Mouse (Mus musculus) olfactory bulb, adult 2 months (tissue): ENCODE data around the gene Mroh8. TPM values are rescaled to one million over a fixed set of nuclear protein-coding genes. Genes with fewer than 3 reads are reported as not detected.
"Not testable (repeated sequence)": the region's sequence is repeated elsewhere in the genome, so short reads cannot be mapped to it uniquely, and the experiment has no call there.

Source experiments
- H3K27ac ChIP-seq: fragments of 200-500 bp; 2 replicates; pipeline ENCODE4 v1.5.1; 2012; ENCODE audit warnings: low read depth, low read length; ENCODE audit not compliant: insufficient read depth
- H3K4me1 ChIP-seq: fragments of 200-500 bp; 2 replicates; pipeline ENCODE4 v1.6.1; 2012; ENCODE audit warnings: low read length; ENCODE audit not compliant: control insufficient read depth, insufficient read depth
- H3K4me3 ChIP-seq: fragments of 200-500 bp; 2 replicates; pipeline ENCODE4 v1.5.1; 2012; ENCODE audit warnings: mild to moderate bottlenecking, low read depth, low read length, moderate library complexity; ENCODE audit not compliant: insufficient read depth
- CTCF ChIP-seq: fragments of 200-500 bp; IDR thresholded peaks from 2 replicates; pipeline ENCODE4 v1.5.1; 2012; ENCODE audit warnings: low read depth, mild to moderate bottlenecking, low read length, moderate library complexity; ENCODE audit not compliant: insufficient read depth
- POLR2A ChIP-seq: fragments of 200-500 bp; IDR thresholded peaks from 2 replicates; pipeline ENCODE4 v1.6.1; 2012; ENCODE audit warnings: mild to moderate bottlenecking, low read depth, low read length, moderate library complexity; ENCODE audit not compliant: insufficient read depth
- WGBS: fragments of 180-500 bp; shearing (Covaris S2); methylation state at CpG from one replicate; pipeline ENCODE4 v1.1.7; 2018; 5-methylcytosine and 5-hydroxymethylcytosine counted together
- polyA plus RNA-seq: library from polyadenylated mRNA; stranded (reverse); fragments of >200 nt; gene quantifications from 2 replicates; pipeline ENCODE4 v1.2.4, GENCODE M21; 2012; ENCODE audit warnings: low replicate concordance; ENCODE audit not compliant: missing spikeins, insufficient read depth, insufficient read length

The Mroh8 gene
- polyA plus RNA-seq, 1 experiment = not detected

- Histone ChIP-seq H3K4me3 (no peak overlapping the region), H3K4me1 (no peaks in the 10 kb centered on the region), H3K27ac (no peak overlapping the region)
- 90% methylated on average over 13 of the region's 13 CpGs for WGBS
- TF ChIP-seq CTCF (no peak), POLR2A (no peak)
Observed at GRCm38 (mm10) chr2:157185022-157185660, 94.2 kb downstream of the Mroh8 start.

DNA sequence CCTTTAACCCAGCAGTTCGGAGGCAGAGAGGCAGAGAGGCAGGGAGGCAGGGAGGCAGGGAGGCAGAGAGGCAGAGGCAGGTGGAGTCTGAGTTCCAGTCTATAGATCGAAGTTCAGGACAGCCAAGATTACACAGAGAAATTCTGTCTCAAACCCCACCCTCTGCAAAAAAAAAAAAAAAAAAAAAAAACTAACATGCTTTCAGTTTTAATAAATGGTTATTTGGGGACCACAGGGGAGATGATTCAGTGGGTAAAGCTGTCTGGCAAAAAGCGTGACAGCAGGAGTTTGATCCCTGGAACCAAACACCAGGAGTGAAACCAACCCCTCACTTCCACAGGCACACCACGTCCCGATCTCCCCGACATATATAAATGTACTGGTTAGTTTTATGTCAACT is 101.2 kb downstream of the Mroh8 start:
- WGBS = 81% methylated on average over 6 of the region's 6 CpGs
- Histone ChIP-seq H3K4me3 (no peak overlapping the region), H3K4me1 (no peaks in the 10 kb centered on the region), H3K27ac (no peak overlapping the region)
- TF ChIP-seq POLR2A (no peak), CTCF (no peak)

DNA sequence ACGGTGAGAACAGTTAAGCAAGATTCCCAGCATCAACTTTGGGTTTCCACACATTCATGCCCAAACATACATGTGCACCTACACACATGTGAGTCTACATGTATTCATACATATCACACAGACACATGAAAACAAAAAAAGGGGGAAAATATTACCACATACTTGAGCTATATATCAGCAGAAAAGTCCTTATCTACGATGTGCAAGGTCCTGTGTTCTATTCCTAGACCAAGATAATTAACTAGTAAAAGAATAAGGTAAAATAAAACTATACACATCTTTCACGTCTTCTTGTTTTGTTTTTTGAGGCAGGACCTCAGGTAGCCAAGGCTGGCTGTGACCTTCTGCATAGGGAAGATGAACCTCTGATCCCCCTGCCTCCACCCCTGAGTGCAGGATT is 103.1 kb downstream of the Mroh8 start:
- WGBS = 95% methylated on average over 3 of the region's 3 CpGs
- TF ChIP-seq CTCF = no peak
- no peak for TF ChIP-seq POLR2A

DNA sequence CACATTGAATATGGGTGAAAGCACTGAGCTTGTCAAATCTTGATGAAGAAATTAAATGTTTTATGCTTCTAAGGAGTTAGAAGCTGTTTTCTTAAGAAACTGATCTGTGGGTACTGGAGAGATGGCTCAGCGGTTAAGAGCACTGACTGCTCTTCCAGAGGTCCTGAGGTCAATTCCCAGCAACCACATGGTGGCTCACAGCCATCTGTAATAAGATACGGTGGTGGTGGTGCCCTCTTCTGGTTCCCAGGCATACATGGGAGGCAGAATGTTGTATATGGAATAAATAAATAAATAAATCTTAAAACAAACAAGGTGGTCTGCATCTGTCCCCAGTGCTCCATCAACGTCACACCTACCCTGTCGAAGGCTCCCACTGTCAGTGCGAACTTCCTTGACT is 104.9 kb downstream of the Mroh8 start:
- H3K27ac ChIP-seq = no peak overlapping the region
- TF ChIP-seq CTCF (no peak), POLR2A (no peak)
- 88% methylated on average over 5 of the region's 5 CpGs for WGBS
- H3K4me1 ChIP-seq = peaks cover 2% of the 10 kb centered on the region
- H3K4me3 ChIP-seq = no peak overlapping the region

More for the DNA sequence above, 103.1 kb downstream of the Mroh8 start:
- Histone ChIP-seq H3K27ac (no peak overlapping the region), H3K4me3 (no peak overlapping the region), H3K4me1 (no peaks in the 10 kb centered on the region)

- Histone ChIP-seq H3K4me1 (peaks cover 2% of the 10 kb centered on the region), H3K4me3 (no peak overlapping the region), H3K27ac (no peak overlapping the region)
- TF ChIP-seq CTCF = no peak
- no peak for TF ChIP-seq POLR2A
- WGBS = 98% methylated on average over 6 of the region's 6 CpGs
Observed at GRCm38 (mm10) chr2:157173555-157173954, 105.8 kb downstream of the Mroh8 start.

- no peak overlapping the region for H3K4me3 ChIP-seq
- peaks cover 2% of the 10 kb centered on the region for H3K4me1 ChIP-seq
- WGBS = 98% methylated on average over 6 of the region's 6 CpGs
- no peak overlapping the region for H3K27ac ChIP-seq
- TF ChIP-seq CTCF (no peak), POLR2A (no peak)
Observed at GRCm38 (mm10) chr2:157172984-157173383, 106.4 kb downstream of the Mroh8 start.

- H3K27ac ChIP-seq = peak overlapping the region; percentile 36; the same call in 1 of the 2 replicates
- TF ChIP-seq CTCF (no peak), POLR2A (no peak)
- no peak overlapping the region for H3K4me3 ChIP-seq
- H3K4me1 ChIP-seq = peaks cover 2% of the 10 kb centered on the region
- WGBS = 71% methylated on average over 6 of the region's 6 CpGs
Observed at GRCm38 (mm10) chr2:157170626-157171025, 108.7 kb downstream of the Mroh8 start.

DNA sequence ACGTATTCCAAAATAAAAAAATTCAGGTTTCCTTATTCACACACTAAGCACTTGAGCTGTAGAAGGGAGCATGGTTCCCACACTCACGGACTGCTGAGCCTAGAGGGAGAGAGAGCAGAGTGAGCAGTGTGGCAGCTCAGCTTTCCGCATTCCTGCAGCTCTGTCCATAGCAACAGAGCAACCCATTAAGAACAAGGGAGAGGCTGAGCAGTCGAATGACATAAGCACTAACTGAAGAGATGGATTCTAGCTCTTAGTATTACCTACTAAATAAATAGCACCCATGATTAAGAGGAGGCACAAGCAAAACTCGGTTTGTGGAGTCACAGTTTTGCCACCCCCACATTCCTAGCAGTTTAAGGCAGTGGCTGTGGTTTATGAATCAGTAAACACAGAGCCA is 109.2 kb downstream of the Mroh8 start:
- no peak for TF ChIP-seq CTCF
- no peak for TF ChIP-seq POLR2A
- Histone ChIP-seq H3K4me1 (peaks cover 2% of the 10 kb centered on the region), H3K27ac (peak overlapping the region; percentile 36; the same call in 1 of the 2 replicates), H3K4me3 (no peak overlapping the region)
- 15% methylated on average over 5 of the region's 5 CpGs for WGBS

- peaks cover 2% of the 10 kb centered on the region for H3K4me1 ChIP-seq
- 96% methylated on average over 12 of the region's 12 CpGs for WGBS
- no peak overlapping the region for H3K4me3 ChIP-seq
- no peak for TF ChIP-seq CTCF
- no peak for TF ChIP-seq POLR2A
- no peak overlapping the region for H3K27ac ChIP-seq
Observed at GRCm38 (mm10) chr2:157166371-157167080, 112.8 kb downstream of the Mroh8 start.

DNA sequence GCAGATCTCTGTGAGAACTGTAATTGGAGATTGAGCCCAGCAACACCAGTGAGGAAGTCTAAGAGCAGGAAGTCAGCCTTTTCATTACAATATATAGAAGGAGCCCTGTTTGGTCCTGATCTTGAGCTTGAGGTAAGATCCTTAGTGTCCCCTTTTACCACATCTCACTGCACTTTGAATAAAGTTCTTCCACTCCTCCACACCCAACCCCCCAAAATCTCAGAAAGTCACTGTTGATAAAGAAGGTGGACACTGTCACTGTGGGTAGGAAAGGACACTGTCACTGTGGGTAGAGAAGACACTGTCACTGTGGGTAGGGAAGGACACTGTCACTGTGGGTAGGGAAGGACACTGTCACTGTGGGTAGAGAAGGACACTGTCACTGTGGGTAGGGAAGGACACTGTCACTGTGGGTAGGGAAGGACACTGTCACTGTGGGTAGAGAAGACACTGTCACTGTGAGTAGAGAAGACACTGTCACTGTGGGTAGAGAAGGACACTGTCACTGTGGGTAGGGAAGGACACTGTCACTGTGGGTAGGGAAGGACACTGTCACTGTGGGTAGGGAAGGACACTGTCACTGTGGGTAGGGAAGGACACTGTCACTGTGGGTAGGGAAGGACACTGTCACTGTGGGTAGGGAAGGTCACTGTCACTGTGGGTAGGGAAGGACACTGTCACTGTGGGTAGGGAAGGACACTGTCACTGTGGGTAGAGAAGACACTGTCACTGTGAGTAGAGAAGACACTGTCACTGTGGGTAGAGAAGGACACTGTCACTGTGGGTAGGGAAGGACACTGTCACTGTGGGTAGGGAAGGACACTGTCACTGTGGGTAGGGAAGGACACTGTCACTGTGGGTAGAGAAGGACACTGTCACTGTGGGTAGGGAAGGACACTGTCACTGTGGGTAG is 113.8 kb downstream of the Mroh8 start:
- H3K4me1 ChIP-seq, H3K4me3 ChIP-seq, H3K27ac ChIP-seq: not testable (repeated sequence)
